Mouse (Mus musculus) brain, embryonic 14.5 days (tissue): ENCODE measurements around the gene Il10.

Experiments
- CTCF ChIP-seq: fragments of 200-500 bp; IDR thresholded peaks from 2 replicates; pipeline ENCODE4 v1.5.1; 2012; ENCODE audit warnings: inconsistent platforms, mild to moderate bottlenecking, moderate library complexity, borderline replicate concordance; ENCODE audit not compliant: insufficient read depth, insufficient read length; ENCODE audit errors: extremely low read depth
- POLR2A ChIP-seq: fragments of 200-500 bp; IDR thresholded peaks from 2 replicates; pipeline ENCODE4 v1.6.1; 2012; ENCODE audit warnings: mild to moderate bottlenecking, inconsistent platforms, borderline replicate concordance; ENCODE audit not compliant: poor library complexity, insufficient read depth, insufficient read length, severe bottlenecking; ENCODE audit errors: extremely low read depth

GRCm38 (mm10) chr1:131020425-131021310 is 1.0 kb downstream of the Il10 start:
- TF ChIP-seq CTCF (no peak), POLR2A (no peak)
